Mouse (Mus musculus) natural killer cell, adult 2 months (primary cell): ENCODE measurements at regions not wholly inside any gene's neighbourhood (a gene's known extent, or its start where the extent isn't known, plus 50 kb on each side); places are given as distances from the start of the nearest gene placed in this dataset.
A peak's percentile ranks its signal among the peaks of the same experiment; 100 is the strongest.

Experiments used
- DNase-seq, 2 experiments: peaks; one replicate each; pipeline ENCODE4 v3.0.0; 2022; ENCODE audit warnings: low spot score in 2 of 2

- no peak for DNase-seq
Measured at GRCm38 (mm10) chr9:43977773-43978172, 65.4 kb upstream of the Thy1 start.

DNA sequence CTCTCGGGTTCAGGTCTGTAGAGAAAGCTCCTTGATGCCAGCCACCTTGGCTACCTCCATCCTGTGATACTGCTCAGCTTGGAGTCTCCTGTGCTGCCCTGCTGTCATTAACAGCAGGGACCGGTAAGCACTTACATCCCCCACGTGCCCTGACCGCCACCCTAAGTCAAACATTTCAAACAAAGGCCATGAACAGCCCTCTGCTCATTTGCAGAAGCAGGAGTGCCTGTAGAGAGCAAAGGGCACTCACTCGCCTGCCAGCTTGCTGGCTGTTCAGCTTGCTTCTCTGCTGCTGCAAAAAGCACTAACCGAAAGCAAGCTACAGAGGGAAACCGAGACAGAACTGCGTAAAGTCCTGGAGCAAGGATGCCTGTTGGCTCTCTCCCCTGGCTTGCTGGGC is 61.8 kb upstream of the Thy1 start:
- DNase-seq = no peak

DNA sequence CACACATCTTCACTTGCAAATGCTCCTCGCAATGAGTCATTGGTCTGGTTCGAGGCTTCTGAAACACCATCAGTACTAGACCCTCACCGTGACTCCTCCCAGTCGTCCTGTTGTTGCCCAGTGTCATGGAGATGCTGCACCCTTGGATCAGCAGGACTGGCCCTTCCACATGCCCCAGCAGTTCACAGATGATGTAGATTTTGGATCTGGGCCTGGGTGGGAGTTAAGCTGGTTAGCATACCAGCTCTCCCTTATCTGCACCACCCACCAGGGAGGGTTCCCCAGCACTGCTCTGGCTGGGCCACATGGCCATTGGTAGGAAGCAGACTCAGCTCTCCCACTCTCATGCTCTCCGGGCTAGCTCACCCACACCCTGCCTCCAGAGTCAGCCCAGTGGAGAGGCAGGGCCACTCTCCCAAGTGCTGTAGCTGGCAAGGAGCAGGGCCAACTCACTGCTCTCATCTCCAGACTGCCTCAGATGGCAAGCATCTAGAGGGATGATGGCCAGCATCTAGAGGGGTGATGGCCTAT is 60.8 kb upstream of the Thy1 start:
- no peak for DNase-seq

GRCm38 (mm10) chr9:43983220-43983619 is 60.0 kb upstream of the Thy1 start:
- no peak for DNase-seq

- DNase-seq = peak; percentile 71 to 75
Measured at GRCm38 (mm10) chr9:43984181-43985062, 58.8 kb upstream of the Thy1 start.

DNA sequence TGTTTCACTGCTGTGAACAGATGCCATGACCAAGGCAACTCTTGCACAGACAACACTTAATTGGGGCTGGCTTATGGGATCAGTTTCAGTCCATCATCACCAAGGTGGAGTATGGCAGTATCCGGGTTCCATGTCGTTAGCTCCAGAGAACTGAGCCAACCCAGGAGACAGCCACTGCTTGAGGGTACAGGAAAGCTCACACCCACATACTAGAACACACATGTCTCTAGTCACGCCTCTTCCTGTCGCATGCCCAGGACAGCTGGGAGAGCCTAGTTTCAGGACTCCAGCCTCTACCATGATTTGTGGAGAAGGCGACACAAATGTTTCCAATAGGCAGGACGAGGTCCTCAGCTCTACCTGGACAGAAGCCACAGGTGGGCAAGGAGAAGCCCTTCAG is 55.2 kb upstream of the Thy1 start:
- DNase-seq = no peak

DNA sequence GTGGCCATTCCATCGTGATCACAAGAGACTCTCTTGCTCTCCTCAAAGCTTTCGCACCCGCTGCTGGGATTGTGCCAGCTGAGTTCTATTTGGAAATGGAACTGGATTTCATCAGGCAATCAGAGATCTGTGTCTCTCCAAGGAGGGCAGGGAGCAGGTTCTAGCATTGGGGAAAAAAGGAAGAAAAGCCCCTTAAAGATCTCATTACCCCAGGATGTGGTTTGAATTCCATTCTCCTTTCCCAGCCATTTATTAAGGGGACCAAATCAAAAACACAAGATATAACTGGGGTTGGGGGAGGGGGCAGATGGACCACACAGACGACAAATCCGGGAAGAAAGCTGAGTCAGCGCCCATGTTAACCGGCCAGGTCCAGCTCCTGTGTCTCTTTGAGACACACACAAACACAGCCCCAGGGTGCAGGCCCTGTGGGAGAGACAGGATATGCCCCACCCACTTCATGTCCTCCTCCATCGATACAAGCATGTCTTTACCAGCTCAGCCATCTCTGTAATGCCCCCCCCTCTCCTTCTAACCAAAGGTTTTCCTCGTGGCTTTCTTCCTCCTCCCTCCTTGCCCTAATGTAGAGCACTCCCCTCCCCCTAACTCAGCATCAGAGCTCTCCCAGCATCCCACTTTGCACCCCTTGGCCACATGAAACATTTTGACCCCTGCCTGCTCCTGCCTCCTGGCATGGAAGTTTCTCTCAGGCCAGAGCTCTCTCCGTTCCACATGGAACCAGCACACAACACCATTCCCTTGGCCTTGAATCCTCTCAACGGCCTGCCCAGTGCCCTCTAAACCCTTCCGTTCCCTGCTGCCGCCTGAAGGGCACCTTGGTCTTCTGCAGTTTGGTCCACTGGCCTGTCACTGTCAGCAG is 54.0 kb upstream of the Thy1 start:
- no peak for DNase-seq

DNA sequence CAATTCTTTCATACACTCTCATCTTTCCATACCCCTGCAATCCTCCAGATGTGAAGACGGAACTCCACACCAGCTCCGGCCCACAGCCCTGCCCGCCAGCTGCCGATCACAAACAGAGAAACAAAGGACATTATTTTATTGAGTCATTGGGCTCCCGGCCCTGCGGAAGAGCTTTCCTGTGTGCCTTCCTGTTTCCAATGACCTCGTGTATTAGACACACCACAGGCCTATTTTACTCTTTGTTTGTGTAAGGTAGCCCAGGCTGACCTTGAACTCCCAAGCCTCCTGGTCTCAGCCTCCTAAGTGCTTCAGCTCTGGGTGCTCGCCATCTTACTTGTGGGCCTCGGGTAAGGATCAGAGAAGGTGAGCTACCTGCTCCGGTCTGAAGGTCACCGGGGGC is 53.1 kb upstream of the Thy1 start:
- DNase-seq = no peak

DNA sequence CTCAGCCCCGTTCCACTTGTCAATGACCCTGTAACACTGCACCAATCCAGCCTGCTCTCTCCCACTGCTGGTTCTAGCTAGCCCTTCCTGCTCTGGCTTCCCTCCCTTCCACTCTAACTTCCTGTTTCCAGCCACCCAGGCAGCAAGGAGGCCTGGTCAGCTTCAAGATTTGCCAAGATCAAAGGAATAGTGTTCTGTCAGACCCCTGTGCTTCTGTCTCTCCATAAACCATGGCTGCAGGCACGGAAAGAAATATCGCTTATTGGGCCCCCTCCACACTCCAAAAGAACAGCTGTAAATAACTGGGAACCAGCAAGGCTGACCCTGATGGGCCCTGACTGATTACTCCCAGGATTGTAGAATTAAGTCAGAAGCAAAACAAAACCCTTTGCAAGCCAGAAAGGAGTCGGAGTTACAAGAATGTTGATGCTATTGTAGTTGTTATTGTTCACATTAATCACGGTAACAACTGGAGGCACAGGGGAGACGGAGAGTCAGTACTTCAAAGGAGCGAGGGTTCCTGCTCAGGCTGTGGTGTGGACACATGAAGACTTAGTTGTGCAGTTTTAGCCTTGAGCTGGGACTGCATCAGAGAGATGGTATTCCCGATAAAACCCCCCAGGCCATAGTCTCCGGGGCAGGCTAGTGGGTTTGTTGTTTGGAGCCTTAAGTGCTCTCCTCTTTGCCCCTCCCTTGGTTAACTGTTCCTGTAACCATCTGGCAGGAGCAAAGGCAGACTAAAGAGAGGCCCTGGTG is 49.8 kb upstream of the Thy1 start:
- no peak for DNase-seq
